Mouse (Mus musculus) CH12.LX (cell line): ENCODE measurements around the gene Trim31.

ENCODE experiments used
- CHD2 ChIP-seq: IDR thresholded peaks from 2 replicates; pipeline ENCODE4 v1.6.1; 2011; ENCODE audit warnings: low read length, improper control_type of control experiment
- CTCF ChIP-seq, 2 experiments: IDR thresholded peaks in 1 of 2; conservative IDR thresholded peaks in 1 of 2; 2 replicates each; pipeline ENCODE4 v1.5.1; 2011 to 2012; ENCODE audit warnings: low read depth in 2 of 2, low read length in 2 of 2, improper control_type of control experiment in 1 of 2, inconsistent platforms in 1 of 2, mild to moderate bottlenecking in 1 of 2, moderate library complexity in 1 of 2
- ELF1 ChIP-seq: IDR thresholded peaks from 2 replicates; pipeline ENCODE4 v1.6.1; 2014; ENCODE audit warnings: low read depth, mild to moderate bottlenecking, inconsistent platforms, low read length, improper control_type of control experiment
- EP300 ChIP-seq: IDR thresholded peaks from 2 replicates; pipeline ENCODE4 v1.6.1; 2011; ENCODE audit warnings: low read length, improper control_type of control experiment
- GABPA ChIP-seq: IDR thresholded peaks from 2 replicates; pipeline ENCODE4 v1.6.1; 2012; ENCODE audit warnings: low read depth, low read length, improper control_type of control experiment, inconsistent platforms; ENCODE audit not compliant: insufficient replicate concordance
- HCFC1 ChIP-seq: IDR thresholded peaks from 2 replicates; pipeline ENCODE4 v1.6.1; 2012; ENCODE audit warnings: low read depth, mild to moderate bottlenecking, inconsistent platforms, low read length, improper control_type of control experiment
- KAT2A ChIP-seq: IDR thresholded peaks from 2 replicates; pipeline ENCODE4 v1.6.1; 2012; ENCODE audit warnings: low read length, improper control_type of control experiment, inconsistent platforms; ENCODE audit not compliant: insufficient replicate concordance
- MAFK ChIP-seq: IDR thresholded peaks from 2 replicates; pipeline ENCODE4 v1.6.1; 2011; ENCODE audit warnings: low read length, improper control_type of control experiment; ENCODE audit not compliant: insufficient replicate concordance
- MAX ChIP-seq: IDR thresholded peaks from 2 replicates; pipeline ENCODE4 v1.6.1; 2011; ENCODE audit warnings: low read length, improper control_type of control experiment
- POLR2A ChIP-seq: IDR thresholded peaks from 2 replicates; pipeline ENCODE4 v1.6.1; 2011; ENCODE audit warnings: low read depth, mild to moderate bottlenecking, improper control_type of control experiment, low read length
- POLR2AphosphoS2 ChIP-seq: IDR thresholded peaks from 2 replicates; pipeline ENCODE4 v1.6.1; 2011; ENCODE audit warnings: low read depth, low read length, improper control_type of control experiment
- UBTF ChIP-seq: IDR thresholded peaks from 2 replicates; pipeline ENCODE4 v1.6.1; 2012; ENCODE audit warnings: low read depth, mild to moderate bottlenecking, inconsistent platforms, low read length, improper control_type of control experiment, moderate library complexity
- USF1 ChIP-seq: IDR thresholded peaks from 2 replicates; pipeline ENCODE4 v1.6.1; 2014; ENCODE audit warnings: low read depth, mild to moderate bottlenecking, inconsistent platforms, low read length, improper control_type of control experiment
- USF2 ChIP-seq: conservative IDR thresholded peaks from 2 replicates; pipeline ENCODE4 v1.6.1; 2011; ENCODE audit warnings: low read depth, low read length, improper control_type of control experiment

- no peak for TF ChIP-seq USF1
- TF ChIP-seq POLR2A: no peak
- no peak for TF ChIP-seq POLR2AphosphoS2
- no peak for TF ChIP-seq CTCF (conservative IDR thresholded peaks at IDR 0.05 in 1 of 2, IDR thresholded peaks at IDR 0.05 in 1 of 2; ENCODE audit: low read depth in 2 of 2, low read length in 2 of 2)
- no peak for TF ChIP-seq UBTF
- TF ChIP-seq EP300: no peak
- no peak for TF ChIP-seq MAX
- TF ChIP-seq GABPA: no peak
- TF ChIP-seq MAFK: no peak
- TF ChIP-seq CHD2: no peak
- no peak for TF ChIP-seq USF2
- TF ChIP-seq HCFC1: no peak
- TF ChIP-seq KAT2A: no peak
- no peak for TF ChIP-seq ELF1
These were observed 29.1 kb upstream of the Trim31 start for GRCm38 (mm10) chr17:36868836-36869235.
